In genomic region chr8:119440250-119440951, GRCm38 (mm10) we compare ENCODE assay signal across 8 mouse cellular contexts. TPM values are rescaled to one million over a fixed set of nuclear protein-coding genes. Genes with fewer than 3 reads are reported as not detected.
DNase-seq lines count a peak whose midpoint lies in the region; ATAC-seq and TF ChIP-seq lines count a peak whose summit lies in the region.

No protein-coding gene starts in this region.

- peaks cover 0 to 14% of the 10 kb centered on the region in 2 experiments; a peak in 1 of 4 replicates for H3K4me1 ChIP-seq in ES-E14 (ENCODE audit: control insufficient read depth in 2 of 2, insufficient read depth in 2 of 2, low read length in 2 of 2, poor library complexity in 1 of 2)
- H3K4me1 ChIP-seq in embryonic fibroblast, embryonic 13.5 days (ENCODE audit: control insufficient read depth, insufficient read depth, low read length) = no peaks in the 10 kb centered on the region
- peaks cover 24% of the 10 kb centered on the region for H3K4me1 ChIP-seq in heart, embryonic 13.5 days
- H3K4me1 ChIP-seq in kidney, embryonic 16.5 days (ENCODE audit: insufficient read depth, low read length) = peaks cover 32% of the 10 kb centered on the region

- peak overlapping the region; percentile 29; the same call in 1 of the 2 replicates for H3K9ac ChIP-seq in ES-E14 (ENCODE audit: insufficient read depth, low read depth, low read length, poor library complexity, severe bottlenecking)
- peak overlapping the region; percentile 37; the same call in 1 of the 2 replicates for H3K9ac ChIP-seq in heart, embryonic 13.5 days
- 0 out of 2 replicates have a peak overlapping the region, but pooled peaks have one; percentile 24 for H3K9ac ChIP-seq in kidney, embryonic 16.5 days (replicated peaks; ENCODE audit: low read length)

- 0 out of 2 replicates have a peak, but pooled peaks have one; percentile 42 for TF ChIP-seq POLR2A in embryonic fibroblast, embryonic 13.5 days (IDR thresholded peaks at IDR 0.05; ENCODE audit: low read depth, low read length)

- no peaks in the 10 kb centered on the region for H3K9me3 ChIP-seq in ES-E14 (ENCODE audit: control insufficient read depth, insufficient read depth, low read depth, low read length)
- H3K9me3 ChIP-seq in heart, embryonic 13.5 days = no peaks in the 10 kb centered on the region
- no peaks in the 10 kb centered on the region for H3K9me3 ChIP-seq in kidney, embryonic 16.5 days (ENCODE audit: low read length)

- H3K4me3 ChIP-seq in ES-E14 (ENCODE audit: insufficient read depth in 1 of 2, low read depth in 1 of 2, low read length in 2 of 2, poor library complexity in 1 of 2, severe bottlenecking in 1 of 2) = peak overlapping the region in 1 of 2 experiments; percentile 44; a peak in 2 of 4 replicates
- no peak overlapping the region for H3K4me3 ChIP-seq in embryonic fibroblast, embryonic 13.5 days (ENCODE audit: insufficient read depth, low read length)
- H3K4me3 ChIP-seq in heart, embryonic 13.5 days = no peak overlapping the region
- H3K4me3 ChIP-seq in kidney, embryonic 16.5 days (ENCODE audit: low read length) = peak overlapping the region; percentile 4; the same call in 1 of the 2 replicates

- 17% methylated on average over 16 of the region's 16 CpGs for WGBS in heart, embryonic 13.5 days
- WGBS in kidney, embryonic 16.5 days = 17% methylated on average over 16 of the region's 16 CpGs

- DNase-seq in ES-E14 (ENCODE audit: low read depth, low spot score) = peak; percentile 62
- DNase-seq in adrenal gland, postnatal 14 days = peak; percentile 91
- DNase-seq in lung, adult 18-20 months = peak; percentile 81 to 88
- peak; percentile 84 for DNase-seq in ovary, postnatal 14 days (ENCODE audit: low spot score)
- peak; percentile 87 for DNase-seq in yolk sac, embryonic 10.5 days (ENCODE audit: low spot score)

- H3K27me3 ChIP-seq in heart, embryonic 13.5 days (replicated peaks) = peaks cover 50% of the 10 kb centered on the region
- no peaks in the 10 kb centered on the region for H3K27me3 ChIP-seq in kidney, embryonic 16.5 days (ENCODE audit: insufficient read depth, low read length)

- TF ChIP-seq CTCF in embryonic fibroblast, embryonic 13.5 days (IDR thresholded peaks at IDR 0.05; ENCODE audit: borderline replicate concordance, insufficient read depth, low read length) = peak; percentile 81; the same call in 1 of the 2 replicates

- in situ Hi-C loops in ES-E14 (cut with MboI; ENCODE audit: low sequenced_read_pairs in 2 of 2, unreplicated experiment in 2 of 2) = no loop called here

- peak overlapping the region; percentile 44 for H3K4me2 ChIP-seq in heart, embryonic 13.5 days
- peak overlapping the region; percentile 29; the same call in 1 of the 2 replicates for H3K4me2 ChIP-seq in kidney, embryonic 16.5 days (replicated peaks; ENCODE audit: low read depth, low read length)

- H3K27ac ChIP-seq in ES-E14 (ENCODE audit: insufficient read depth, low read depth, low read length, poor library complexity, severe bottlenecking) = no peak overlapping the region
- no peak overlapping the region; the same call in 1 of the 2 replicates for H3K27ac ChIP-seq in embryonic fibroblast, embryonic 13.5 days (ENCODE audit: insufficient read depth, low read length)
- H3K27ac ChIP-seq in heart, embryonic 13.5 days (replicated peaks) = no peak overlapping the region
- H3K27ac ChIP-seq in kidney, embryonic 16.5 days (ENCODE audit: low read length) = peak overlapping the region; percentile 70

- ATAC-seq in heart, embryonic 13.5 days (ENCODE audit: extremely low read depth, insufficient number of reproducible peaks, low FRiP score, low TSS enrichment) = 0 out of 2 replicates have a peak, but pooled peaks have one; percentile 17
- peak; percentile 70 for ATAC-seq in kidney, embryonic 16.5 days (ENCODE audit: low FRiP score, low TSS enrichment)

- H3K36me3 ChIP-seq in ES-E14 (ENCODE audit: control insufficient read depth, insufficient read depth, low read length, poor library complexity, severe bottlenecking) = no peaks in the 10 kb centered on the region
- no peaks in the 10 kb centered on the region for H3K36me3 ChIP-seq in heart, embryonic 13.5 days
- no peaks in the 10 kb centered on the region for H3K36me3 ChIP-seq in kidney, embryonic 16.5 days (ENCODE audit: insufficient read depth, low read length)

TF ChIP-seq in ES-E14, 5 proteins besides CTCF, POLR2A, EP300 and RAD21:
- peak; percentile 47; the same call in 1 of the 2 replicates for TF ChIP-seq ZC3H11A (IDR thresholded peaks at IDR 0.05; ENCODE audit: borderline replicate concordance, low read depth, low read length)
- no peak for TF ChIP-seq CHD2 (IDR thresholded peaks at IDR 0.05; ENCODE audit: low read depth, low read length)
TF ChIP-seq in ES-E14: peak in this region for 1.

RNA-seq across cellular contexts. Expression of gene Necab2, which starts 6.1 kb away (rescaled TPM):
- total RNA-seq in ES-E14 (2012; rRNA removed) = 4.5 and 8.5 TPM in 2 replicates
- 10.4 and 10.6 TPM in 2 replicates for total RNA-seq in adrenal gland, postnatal 14 days (2021)
- polyA plus RNA-seq in embryonic fibroblast, embryonic 13.5 days (2011; ENCODE audit: insufficient read length, low read depth, missing spikeins) = 0.30 TPM in 1 of 2 replicates, not detected in the other
- polyA plus RNA-seq in heart, embryonic 13.5 days (2015; fragmentation: Nextera tagmentation; extraction: Ambion mirVana) = 0.57 and 0.79 TPM in 2 replicates
- 2.3 and 2.5 TPM in 2 replicates for polyA plus RNA-seq in kidney, embryonic 16.5 days (2015; fragmentation: Nextera tagmentation; extraction: Ambion mirVana)

RNA-seq across cellular contexts. Expression of gene Osgin1, which starts 6.5 kb away (rescaled TPM):
- 0.32 and 0.36 TPM in 2 replicates for total RNA-seq in ES-E14 (2012; rRNA removed)
- 52.9 and 69.1 TPM in 2 replicates for total RNA-seq in adrenal gland, postnatal 14 days (2021)
- polyA plus RNA-seq in embryonic fibroblast, embryonic 13.5 days (2011; ENCODE audit: insufficient read length, low read depth, missing spikeins) = 2.6 and 4.5 TPM in 2 replicates
- polyA plus RNA-seq in heart, embryonic 13.5 days (2015; fragmentation: Nextera tagmentation; extraction: Ambion mirVana) = 0.51 and 0.89 TPM in 2 replicates
- 3.2 and 3.6 TPM in 2 replicates for polyA plus RNA-seq in kidney, embryonic 16.5 days (2015; fragmentation: Nextera tagmentation; extraction: Ambion mirVana)

RNA-seq across cellular contexts. Expression of gene Mlycd, which starts 45.7 kb away (rescaled TPM):
- total RNA-seq in ES-E14 (2012; rRNA removed) = 4.9 and 5.8 TPM in 2 replicates
- 58.0 and 66.5 TPM in 2 replicates for total RNA-seq in adrenal gland, postnatal 14 days (2021)
- polyA plus RNA-seq in embryonic fibroblast, embryonic 13.5 days (2011; ENCODE audit: insufficient read length, low read depth, missing spikeins) = 5.6 and 7.1 TPM in 2 replicates
- 17.0 and 17.1 TPM in 2 replicates for polyA plus RNA-seq in heart, embryonic 13.5 days (2015; fragmentation: Nextera tagmentation; extraction: Ambion mirVana)
- polyA plus RNA-seq in kidney, embryonic 16.5 days (2015; fragmentation: Nextera tagmentation; extraction: Ambion mirVana) = 13.6 and 14.1 TPM in 2 replicates
